Mouse (Mus musculus): ENCODE data around the gene Tnnt1. TPM values are rescaled to one million over a fixed set of nuclear protein-coding genes. Genes with fewer than 3 reads are reported as not detected.

Gene Tnnt1
- polyA plus RNA-seq (2014; fragmentation: Nextera tagmentation; extraction: Ambion mirVana): 2.6 and 2.7 TPM in 2 replicates

DNA sequence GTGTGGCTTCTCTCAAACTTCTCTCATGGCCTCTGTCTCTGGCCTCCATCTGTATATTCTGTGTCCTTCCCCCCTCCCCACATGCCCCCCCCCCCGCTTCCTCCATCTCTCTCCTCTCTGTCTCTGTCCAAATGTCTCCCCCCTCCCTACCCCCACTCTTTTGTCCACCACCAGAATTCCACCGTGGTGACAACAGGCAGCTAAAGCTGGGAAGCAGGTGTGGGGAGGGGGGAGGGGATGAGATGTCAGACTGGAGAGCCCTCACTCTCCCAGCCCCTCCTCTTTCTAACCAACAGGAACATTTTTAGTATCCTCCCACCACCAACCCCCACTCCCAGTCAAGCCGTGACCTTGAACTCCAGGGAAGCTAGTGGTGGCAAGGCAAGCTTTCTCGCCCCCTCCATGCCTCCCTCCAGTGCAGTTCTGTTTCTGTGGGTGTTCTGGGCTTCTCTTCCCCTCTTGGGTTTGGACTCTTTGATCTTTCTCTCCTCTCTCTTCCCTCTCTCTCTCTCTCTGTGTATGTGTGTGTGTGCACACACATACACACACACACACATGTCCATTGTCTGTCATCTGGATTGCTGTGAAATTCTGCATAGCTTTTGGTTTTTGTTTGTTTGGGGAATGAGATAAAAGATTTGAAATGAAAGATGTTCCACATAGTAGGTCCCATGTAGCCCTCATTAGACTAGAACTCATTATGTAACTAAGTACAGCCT is at the start of gene Tnnt1:
TSS of gene Tnnt1 (minus strand) at position 51 of the 719 bp plus-strand sequence.
- 8% methylated on average over 4 of the region's 4 CpGs for WGBS
- Histone ChIP-seq H3K27ac (replicated peaks; ENCODE audit: low read depth, low read length) (no peak within 1 kb of the TSS), H3K4me2 (ENCODE audit: low read length) (no peak within 1 kb of the TSS), H3K9ac (replicated peaks; ENCODE audit: low read length) (no peak within 1 kb of the TSS), H3K4me3 (replicated peaks; ENCODE audit: low read depth, low read length) (no peak within 1 kb of the TSS), H3K9me3 (ENCODE audit: control insufficient read depth, low read length) (no peaks in the 10 kb centered on the region), H3K27me3 (ENCODE audit: control insufficient read depth, insufficient read depth, low read length) (no peaks in the 10 kb centered on the region; the same call in 1 of the 2 replicates), H3K4me1 (ENCODE audit: control insufficient read depth, insufficient read depth, low read length) (0 out of 2 replicates have a peak, but pooled peaks cover 5% of the 10 kb centered on the region), H3K36me3 (ENCODE audit: control insufficient read depth, insufficient read depth, low read length) (no peaks in the 10 kb centered on the region)
- no peak for ATAC-seq (ENCODE audit: low FRiP score, low TSS enrichment)
- DNase-seq: no peak

DNA sequence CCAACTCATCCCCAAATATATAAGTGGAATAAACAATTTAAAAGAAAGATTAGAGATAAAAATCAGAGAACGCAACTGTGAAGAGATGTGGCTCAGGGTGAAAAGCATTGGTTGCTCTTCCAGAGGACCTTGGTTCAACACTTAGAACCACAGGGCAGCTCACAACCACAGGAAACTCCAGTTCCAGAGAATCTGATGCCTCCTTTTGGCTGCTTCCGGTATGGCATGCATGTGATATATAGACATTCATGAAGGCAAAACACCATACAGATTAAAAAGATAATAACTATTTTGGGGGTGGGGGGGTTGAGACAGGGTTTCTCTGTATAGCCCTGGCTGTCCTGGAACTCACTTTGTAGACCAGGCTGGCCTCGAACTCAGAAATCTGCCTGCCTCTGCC is 46.5 kb upstream of the Tnnt1 start:
- no peak overlapping the region for H3K9ac ChIP-seq (replicated peaks; ENCODE audit: low read length)
- no peak overlapping the region for H3K4me3 ChIP-seq (replicated peaks; ENCODE audit: low read depth, low read length)
- no peak overlapping the region for H3K4me2 ChIP-seq (ENCODE audit: low read length)
- no peak for ATAC-seq (ENCODE audit: low FRiP score, low TSS enrichment)
- H3K4me1 ChIP-seq (ENCODE audit: control insufficient read depth, insufficient read depth, low read length): no peaks in the 10 kb centered on the region
- DNase-seq: no peak
- WGBS: 93% methylated on average over 3 of the region's 3 CpGs
- no peaks in the 10 kb centered on the region for H3K36me3 ChIP-seq (ENCODE audit: control insufficient read depth, insufficient read depth, low read length)
- H3K27me3 ChIP-seq (ENCODE audit: control insufficient read depth, insufficient read depth, low read length): no peaks in the 10 kb centered on the region
- no peaks in the 10 kb centered on the region for H3K9me3 ChIP-seq (ENCODE audit: control insufficient read depth, low read length)
- H3K27ac ChIP-seq (replicated peaks; ENCODE audit: low read depth, low read length): no peak overlapping the region

DNA sequence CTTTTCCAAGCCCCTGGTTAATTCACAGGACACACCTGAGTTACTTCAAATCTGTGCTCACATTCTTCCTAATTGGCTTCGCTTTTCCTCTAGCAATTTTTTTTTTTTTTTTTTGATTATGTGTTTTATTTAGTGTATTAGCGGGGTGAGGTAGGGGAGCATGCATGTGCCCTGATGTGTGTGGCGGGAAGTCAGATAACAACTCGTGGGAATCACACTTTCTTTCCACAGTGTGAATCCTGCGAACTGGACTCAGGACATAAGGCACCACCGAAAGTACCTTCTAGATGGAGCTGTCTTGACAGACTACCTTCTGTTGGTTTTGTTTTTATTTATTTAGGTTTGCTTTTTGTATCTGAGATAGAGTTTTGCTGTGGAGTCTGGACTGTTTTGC is 41.0 kb upstream of the Tnnt1 start:
- H3K9ac ChIP-seq (replicated peaks; ENCODE audit: low read length): 0 out of 2 replicates have a peak overlapping the region, but pooled peaks have one; percentile 4
- H3K4me3 ChIP-seq (replicated peaks; ENCODE audit: low read depth, low read length): 0 out of 2 replicates have a peak overlapping the region, but pooled peaks have one; percentile 12
- no peaks in the 10 kb centered on the region for H3K4me1 ChIP-seq (ENCODE audit: control insufficient read depth, insufficient read depth, low read length)
- no peaks in the 10 kb centered on the region for H3K27me3 ChIP-seq (ENCODE audit: control insufficient read depth, insufficient read depth, low read length)
- no peaks in the 10 kb centered on the region for H3K9me3 ChIP-seq (ENCODE audit: control insufficient read depth, low read length)
- ATAC-seq (ENCODE audit: low FRiP score, low TSS enrichment) (peak; percentile 31; the same call in 1 of the 2 replicates), DNase-seq (no peak)
- 0 out of 2 replicates have a peak overlapping the region, but pooled peaks have one; percentile 34 for H3K27ac ChIP-seq (replicated peaks; ENCODE audit: low read depth, low read length)
- H3K36me3 ChIP-seq (ENCODE audit: control insufficient read depth, insufficient read depth, low read length): no peaks in the 10 kb centered on the region
- 69% methylated on average over 6 of the region's 6 CpGs for WGBS
- H3K4me2 ChIP-seq (ENCODE audit: low read length): peak overlapping the region; percentile 39

DNA sequence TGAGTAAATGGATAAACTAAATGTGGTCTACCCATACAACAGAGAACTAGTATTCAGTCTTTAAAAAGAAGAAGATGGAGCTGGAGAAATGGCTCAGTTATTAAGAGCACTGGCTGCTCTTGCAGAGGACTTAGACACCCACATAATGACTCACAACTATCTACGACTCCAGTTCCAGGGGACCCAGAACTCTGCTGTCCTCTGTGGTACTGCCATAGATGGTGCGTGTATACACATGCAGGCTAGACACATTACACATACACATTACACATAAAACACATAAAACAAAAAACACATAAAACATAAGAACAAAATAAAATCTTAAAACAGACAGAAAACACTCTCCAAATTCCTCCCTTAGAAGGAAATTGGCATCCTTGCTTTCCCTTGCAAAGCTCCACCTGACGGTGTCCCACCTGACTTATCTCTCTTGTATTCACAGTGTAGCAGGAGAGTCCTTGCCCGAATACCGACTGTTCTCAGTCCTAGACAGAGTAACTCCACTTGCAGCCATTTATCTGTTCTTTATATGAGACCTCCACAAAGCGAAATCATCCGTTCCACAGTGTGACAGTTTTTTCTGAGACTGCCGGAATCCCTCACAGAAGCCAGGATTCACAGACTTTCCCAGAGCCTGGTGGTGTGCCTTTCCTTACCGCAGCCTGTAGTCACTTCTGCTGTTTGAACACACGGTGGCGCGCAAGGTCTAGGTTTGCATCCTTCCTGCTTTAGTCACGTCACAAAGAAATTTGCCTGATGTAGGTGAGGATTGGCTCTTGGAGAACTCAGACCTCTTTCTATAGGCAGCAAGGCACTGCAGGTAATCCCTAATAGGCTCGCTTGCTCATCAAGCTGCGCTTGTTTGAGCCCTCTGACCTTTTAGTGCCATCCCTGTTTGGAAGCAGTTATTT is 40.3 kb upstream of the Tnnt1 start:
- Histone ChIP-seq H3K9me3 (ENCODE audit: control insufficient read depth, low read length) (no peaks in the 10 kb centered on the region), H3K4me3 (replicated peaks; ENCODE audit: low read depth, low read length) (0 out of 2 replicates have a peak overlapping the region, but pooled peaks have one; percentile 12), H3K9ac (replicated peaks; ENCODE audit: low read length) (peak overlapping the region; percentile 4; the same call in 1 of the 2 replicates), H3K27ac (replicated peaks; ENCODE audit: low read depth, low read length) (0 out of 2 replicates have a peak overlapping the region, but pooled peaks have one; percentile 34), H3K27me3 (ENCODE audit: control insufficient read depth, insufficient read depth, low read length) (no peaks in the 10 kb centered on the region), H3K36me3 (ENCODE audit: control insufficient read depth, insufficient read depth, low read length) (no peaks in the 10 kb centered on the region), H3K4me1 (ENCODE audit: control insufficient read depth, insufficient read depth, low read length) (no peaks in the 10 kb centered on the region), H3K4me2 (ENCODE audit: low read length) (peak overlapping the region; percentile 39)
- peak; percentile 91 for ATAC-seq (ENCODE audit: low FRiP score, low TSS enrichment)
- WGBS: 25% methylated on average over 15 of the region's 15 CpGs
- DNase-seq: peak; percentile 96

DNA sequence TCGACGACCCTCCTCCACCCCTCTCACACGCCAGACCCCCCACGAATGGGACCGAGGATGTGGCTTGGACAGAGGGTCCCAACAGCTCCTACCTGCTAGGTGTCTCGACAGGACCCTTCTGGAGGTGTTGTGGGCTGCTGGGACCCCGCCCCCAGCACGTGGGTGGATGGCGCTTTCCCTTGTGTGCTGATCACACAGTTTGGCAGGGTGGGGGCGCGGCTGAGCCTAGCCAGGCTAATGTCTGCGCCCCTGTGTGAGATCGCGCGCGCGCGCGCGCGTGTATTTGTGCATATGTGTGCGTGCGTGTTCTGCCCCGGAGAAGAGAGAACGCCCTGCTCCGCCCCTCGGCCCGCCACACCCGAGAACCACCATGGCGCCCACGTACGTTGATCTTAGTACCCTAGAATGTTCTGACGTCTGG is 31.0 kb upstream of the Tnnt1 start, which contains the start of gene Syt5:
TSS of gene Syt5 (minus strand) at position 321 of the 421 bp plus-strand sequence.
- Histone ChIP-seq H3K9me3 (ENCODE audit: control insufficient read depth, low read length) (no peaks in the 10 kb centered on the region), H3K4me3 (replicated peaks; ENCODE audit: low read depth, low read length) (peak within 1 kb of the TSS; percentile 59), H3K36me3 (ENCODE audit: control insufficient read depth, insufficient read depth, low read length) (peaks cover 7% of the 10 kb centered on the region), H3K27me3 (ENCODE audit: control insufficient read depth, insufficient read depth, low read length) (no peaks in the 10 kb centered on the region), H3K4me2 (ENCODE audit: low read length) (peak within 1 kb of the TSS; percentile 82), H3K27ac (replicated peaks; ENCODE audit: low read depth, low read length) (peak within 1 kb of the TSS; percentile 94), H3K9ac (replicated peaks; ENCODE audit: low read length) (peak within 1 kb of the TSS; percentile 71), H3K4me1 (ENCODE audit: control insufficient read depth, insufficient read depth, low read length) (peaks cover 11% of the 10 kb centered on the region)
- ATAC-seq (ENCODE audit: low FRiP score, low TSS enrichment): peak; percentile 79
- peak; percentile 92 for DNase-seq
- 3% methylated on average over 33 of the region's 33 CpGs for WGBS

DNA sequence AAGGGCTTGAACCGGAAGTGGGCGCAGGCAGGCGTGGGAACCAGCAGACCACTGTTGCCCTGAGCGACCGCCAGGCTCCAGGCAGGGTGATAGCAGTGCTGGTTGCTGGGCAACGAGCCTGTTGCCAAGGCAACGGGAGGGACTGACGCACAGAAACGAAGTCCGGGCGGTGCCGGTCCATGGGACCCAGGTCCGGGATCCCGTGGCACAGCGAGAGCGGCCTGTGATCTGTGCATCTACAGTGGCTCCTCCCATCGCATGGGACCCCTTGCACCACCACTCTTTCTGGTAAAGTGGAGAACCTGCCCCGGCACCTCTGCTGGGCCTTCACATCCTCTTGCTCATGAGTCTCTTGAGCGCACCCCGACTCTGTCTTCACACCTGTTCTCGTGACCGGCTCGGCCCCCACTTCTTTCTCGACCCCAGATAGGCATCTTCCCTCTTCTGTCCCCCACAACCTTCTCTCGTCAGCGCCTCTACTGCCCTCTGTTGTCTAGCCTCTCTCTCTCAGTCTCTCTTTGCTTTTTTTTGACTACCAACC is 30.5 kb upstream of the Tnnt1 start:
- peak; percentile 91 for ATAC-seq (ENCODE audit: low FRiP score, low TSS enrichment)
- H3K4me2 ChIP-seq (ENCODE audit: low read length): peak overlapping the region; percentile 82
- peak overlapping the region; percentile 94 for H3K27ac ChIP-seq (replicated peaks; ENCODE audit: low read depth, low read length)
- no peaks in the 10 kb centered on the region for H3K27me3 ChIP-seq (ENCODE audit: control insufficient read depth, insufficient read depth, low read length)
- under 1% methylated on average over 26 of the region's 26 CpGs for WGBS
- peak overlapping the region; percentile 71 for H3K9ac ChIP-seq (replicated peaks; ENCODE audit: low read length)
- no peaks in the 10 kb centered on the region for H3K9me3 ChIP-seq (ENCODE audit: control insufficient read depth, low read length)
- DNase-seq: peak; percentile 97
- peak overlapping the region; percentile 59 for H3K4me3 ChIP-seq (replicated peaks; ENCODE audit: low read depth, low read length)
- peaks cover 11% of the 10 kb centered on the region for H3K4me1 ChIP-seq (ENCODE audit: control insufficient read depth, insufficient read depth, low read length)
- peaks cover 13% of the 10 kb centered on the region for H3K36me3 ChIP-seq (ENCODE audit: control insufficient read depth, insufficient read depth, low read length)

DNA sequence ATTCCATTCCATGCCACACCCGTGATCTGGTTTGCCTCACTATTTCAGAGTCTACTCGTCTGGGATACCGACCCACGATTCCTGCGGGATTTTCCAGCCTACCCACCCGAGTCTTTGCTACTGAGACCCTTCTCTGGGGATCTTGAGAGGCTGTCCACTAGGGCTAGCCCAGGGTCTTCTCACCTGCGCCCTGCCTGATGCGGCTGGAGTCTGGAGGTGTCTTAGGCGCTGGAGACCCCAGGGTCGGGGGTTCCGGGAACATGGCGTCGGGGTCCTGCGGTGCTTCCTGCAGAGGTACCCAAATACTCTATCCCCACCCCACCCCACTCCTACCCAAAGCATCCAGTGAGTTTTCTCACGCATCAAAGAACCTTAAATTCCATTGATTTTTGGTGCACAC is 29.9 kb upstream of the Tnnt1 start:
- Histone ChIP-seq H3K4me2 (ENCODE audit: low read length) (peak overlapping the region; percentile 82), H3K36me3 (ENCODE audit: control insufficient read depth, insufficient read depth, low read length) (peaks cover 19% of the 10 kb centered on the region), H3K27ac (replicated peaks; ENCODE audit: low read depth, low read length) (peak overlapping the region; percentile 94), H3K4me3 (replicated peaks; ENCODE audit: low read depth, low read length) (peak overlapping the region; percentile 59), H3K4me1 (ENCODE audit: control insufficient read depth, insufficient read depth, low read length) (peaks cover 11% of the 10 kb centered on the region), H3K9me3 (ENCODE audit: control insufficient read depth, low read length) (no peaks in the 10 kb centered on the region), H3K27me3 (ENCODE audit: control insufficient read depth, insufficient read depth, low read length) (no peaks in the 10 kb centered on the region), H3K9ac (replicated peaks; ENCODE audit: low read length) (peak overlapping the region; percentile 71)
- ATAC-seq (ENCODE audit: low FRiP score, low TSS enrichment): peak; percentile 28; the same call in 1 of the 2 replicates
- WGBS: 64% methylated on average over 15 of the region's 15 CpGs
- DNase-seq: no peak

DNA sequence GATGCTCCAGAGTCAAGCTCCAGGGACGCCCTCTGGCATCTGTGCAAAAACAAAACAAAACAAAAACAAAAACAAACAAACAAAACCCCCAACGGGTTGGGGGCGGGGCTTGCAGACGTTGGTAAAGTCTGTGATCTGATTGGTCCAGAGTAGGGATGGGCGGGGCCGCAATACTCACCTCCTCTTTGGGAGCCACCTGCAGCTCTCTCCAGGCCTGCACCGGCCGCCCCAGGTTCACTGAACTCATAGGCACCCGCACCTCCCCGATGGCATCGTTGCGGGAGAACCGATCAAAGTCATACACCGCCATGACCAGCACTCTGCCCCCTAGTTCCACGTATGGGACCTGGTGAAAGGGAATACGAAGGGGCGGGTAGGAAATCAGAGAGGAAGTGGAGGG is 25.8 kb upstream of the Tnnt1 start:
- 40% methylated on average over 17 of the region's 17 CpGs for WGBS
- H3K27ac ChIP-seq (replicated peaks; ENCODE audit: low read depth, low read length): no peak overlapping the region

More for the DNA sequence above, 25.8 kb upstream of the Tnnt1 start:
- Histone ChIP-seq H3K4me2 (ENCODE audit: low read length) (no peak overlapping the region), H3K4me3 (replicated peaks; ENCODE audit: low read depth, low read length) (no peak overlapping the region), H3K9me3 (ENCODE audit: control insufficient read depth, low read length) (no peaks in the 10 kb centered on the region), H3K36me3 (ENCODE audit: control insufficient read depth, insufficient read depth, low read length) (peaks cover 41% of the 10 kb centered on the region), H3K4me1 (ENCODE audit: control insufficient read depth, insufficient read depth, low read length) (peaks cover 11% of the 10 kb centered on the region), H3K9ac (replicated peaks; ENCODE audit: low read length) (no peak overlapping the region), H3K27me3 (ENCODE audit: control insufficient read depth, insufficient read depth, low read length) (no peaks in the 10 kb centered on the region)
- no peak for DNase-seq
- no peak for ATAC-seq (ENCODE audit: low FRiP score, low TSS enrichment)
